Mouse (Mus musculus) liver (tissue): Measurements from ENCODE around the gene Timm10.

Experiments
- DNase-seq: peaks from one replicate; pipeline ENCODE4 v3.0.0-alpha.2; 2020; ENCODE audit warnings: mixed read lengths

The Timm10 gene

GRCm38 (mm10) chr2:84861430-84861829 lies 34.6 kb downstream of the Timm10 start:
- DNase-seq = no peak

- no peak for DNase-seq
Observed at GRCm38 (mm10) chr2:84862231-84862630, 35.4 kb downstream of the Timm10 start.

GRCm38 (mm10) chr2:84865616-84866571 lies 39.1 kb downstream of the Timm10 start:
- peak; percentile 75 for DNase-seq

- DNase-seq = peak; percentile 86
Observed at GRCm38 (mm10) chr2:84868521-84868943, 41.7 kb downstream of the Timm10 start.

- DNase-seq = no peak
Observed at GRCm38 (mm10) chr2:84868977-84869376, 42.2 kb downstream of the Timm10 start.

GRCm38 (mm10) chr2:84870623-84871160 lies 43.9 kb downstream of the Timm10 start:
- peak; percentile 76 for DNase-seq

- no peak for DNase-seq
Observed at GRCm38 (mm10) chr2:84872105-84872716, 45.4 kb downstream of the Timm10 start.

- DNase-seq = no peak
Observed at GRCm38 (mm10) chr2:84875842-84876241, 49.0 kb downstream of the Timm10 start.
